Mouse (Mus musculus): ENCODE results near the gene Btbd35f26. TPM values are rescaled to one million over a fixed set of nuclear protein-coding genes. Genes with fewer than 3 reads are reported as not detected.

Gene Btbd35f26
- not detected in 2 replicates for polyA plus RNA-seq (2012; rRNA removed)

DNA sequence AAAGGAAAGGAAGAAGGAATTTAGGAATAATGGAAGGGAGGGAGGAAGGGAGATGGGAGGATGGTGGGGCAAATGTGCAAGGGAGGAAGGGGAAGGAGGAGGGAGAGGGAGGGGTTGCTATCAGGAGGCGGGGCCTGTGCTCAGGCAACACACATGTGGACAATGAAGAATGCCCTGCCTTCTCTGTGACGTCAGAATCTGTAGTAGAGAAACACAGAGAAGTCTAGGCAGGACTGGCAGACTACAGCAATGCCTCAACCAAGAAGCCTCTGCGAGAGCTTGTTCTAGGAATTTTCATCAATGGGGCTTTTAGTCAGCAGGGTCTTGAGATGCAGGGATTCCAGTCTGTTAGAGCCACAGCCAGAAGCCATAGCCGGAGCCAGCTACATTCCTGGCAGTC, at the start of gene Btbd35f26:
Btbd35f26 (plus strand) TSS at position 301 of the 400 bp plus-strand sequence.

DNA sequence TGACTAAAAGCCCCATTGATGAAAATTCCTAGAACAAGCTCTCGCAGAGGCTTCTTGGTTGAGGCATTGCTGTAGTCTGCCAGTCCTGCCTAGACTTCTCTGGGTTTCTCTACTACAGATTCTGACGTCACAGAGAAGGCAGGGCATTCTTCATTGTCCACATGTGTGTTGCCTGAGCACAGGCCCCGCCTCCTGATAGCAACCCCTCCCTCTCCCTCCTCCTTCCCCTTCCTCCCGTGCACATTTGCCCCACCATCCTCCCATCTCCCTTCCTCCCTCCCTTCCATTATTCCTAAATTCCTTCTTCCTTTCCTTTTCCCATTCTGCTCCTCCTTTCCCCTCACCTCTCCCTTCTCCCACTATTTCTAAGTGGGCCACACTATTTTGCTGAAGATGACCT, 47.6 kb downstream of the Btbd35f26 start, which contains the start of gene Btbd35f19:
Btbd35f19 (minus strand) TSS at position 101 of the 400 bp plus-strand sequence.

Other genes with a start within 250 kb of the Btbd35f26 start
- not detected in 2 replicates for gene Btbd35f29, start 218.8 kb upstream of the Btbd35f26 start, polyA plus RNA-seq (2012; rRNA removed)
- gene Spin2f, start 82.6 kb upstream of the Btbd35f26 start, polyA plus RNA-seq (2012; rRNA removed) = not detected in 2 replicates
- gene Btbd35f19, start 47.5 kb downstream of the Btbd35f26 start, polyA plus RNA-seq (2012; rRNA removed) = not detected in 2 replicates
- not detected in 2 replicates for gene Gm21883, start 237.8 kb downstream of the Btbd35f26 start, polyA plus RNA-seq (2012; rRNA removed)